Mouse (Mus musculus) lung, postnatal 10 days (tissue): ENCODE measurements at regions not wholly inside any gene's neighbourhood (a gene's known extent, or its start where the extent isn't known, plus 50 kb on each side); places are given as distances from the start of the nearest gene placed in this dataset.

Source experiments
- DNase-seq: peaks from one replicate; pipeline ENCODE4 v3.0.0; 2021

GRCm38 (mm10) chr8:98572597-98573514 lies 843.4 kb downstream of the Cdh8 start:
- DNase-seq: no peak

- DNase-seq: no peak
Measured at GRCm38 (mm10) chr8:98566661-98567060, 849.6 kb downstream of the Cdh8 start.

GRCm38 (mm10) chr8:98518459-98518858 lies 897.8 kb downstream of the Cdh8 start:
- DNase-seq: no peak

DNA sequence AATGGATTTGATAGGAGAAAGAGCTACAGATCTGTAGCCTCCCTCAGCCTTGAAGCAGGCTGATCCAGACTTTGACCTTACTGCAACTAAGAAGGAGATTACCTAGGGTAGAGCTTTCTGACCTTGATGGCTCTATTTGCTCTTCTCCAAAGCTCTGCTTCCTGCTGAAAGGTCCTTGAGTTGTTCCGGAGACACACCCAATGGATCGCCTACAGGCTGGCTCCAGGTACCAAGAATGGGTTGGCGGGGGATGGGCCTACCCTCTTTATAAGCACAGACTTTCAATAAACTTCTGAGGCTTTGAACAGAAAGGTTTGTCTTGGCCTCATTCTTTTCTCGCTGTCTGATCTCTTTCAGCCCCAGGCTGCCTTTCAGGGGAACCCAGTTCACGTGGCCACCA lies 901.0 kb downstream of the Cdh8 start:
- DNase-seq: no peak

- no peak for DNase-seq
Measured at GRCm38 (mm10) chr8:98496793-98497192, 919.5 kb downstream of the Cdh8 start.

- DNase-seq: no peak
Measured at GRCm38 (mm10) chr8:98463375-98464030, 952.8 kb downstream of the Cdh8 start.

GRCm38 (mm10) chr8:98455539-98455938 lies 960.7 kb downstream of the Cdh8 start:
- peak; percentile 4 for DNase-seq
